In genomic region chr17:29356882-29357281, GRCm38 (mm10) we compare ENCODE assay signal across 9 mouse cellular contexts. TPM values are rescaled to one million over a fixed set of nuclear protein-coding genes. Genes with fewer than 3 reads are reported as not detected.
A peak's percentile ranks its signal among the peaks of the same experiment; 100 is the strongest.
DNase-seq lines count a peak whose midpoint lies in the region; ATAC-seq and TF ChIP-seq lines count a peak whose summit lies in the region.
"Had no signal": no experiment of that assay in that cellular context is flagged by ENCODE, and none has a peak within 500 bp of the region (broad histone marks: within the 10 kb centered on the region; RNA-seq: fewer than 3 reads in every experiment).

No protein-coding gene starts in this region.

- H3K4me1 ChIP-seq in heart, embryonic 13.5 days: peaks cover 33% of the 10 kb centered on the region
- H3K4me1 ChIP-seq in ES-E14 (ENCODE audit: control insufficient read depth in 2 of 2, insufficient read depth in 2 of 2, low read length in 2 of 2, poor library complexity in 1 of 2): peaks cover 2 to 11% of the 10 kb centered on the region in 2 experiments; a peak in 1 of 4 replicates
- H3K4me1 ChIP-seq in hindbrain, embryonic 12.5 days: peaks cover 28% of the 10 kb centered on the region
- peaks cover 28% of the 10 kb centered on the region for H3K4me1 ChIP-seq in midbrain, embryonic 11.5 days (ENCODE audit: control insufficient read depth, insufficient read depth, low read length)

- H3K36me3 ChIP-seq in heart, embryonic 13.5 days: no peaks in the 10 kb centered on the region
- no peaks in the 10 kb centered on the region for H3K36me3 ChIP-seq in ES-E14 (ENCODE audit: control insufficient read depth, insufficient read depth, low read length, poor library complexity, severe bottlenecking)
- H3K36me3 ChIP-seq in hindbrain, embryonic 12.5 days: no peaks in the 10 kb centered on the region
- no peaks in the 10 kb centered on the region for H3K36me3 ChIP-seq in midbrain, embryonic 11.5 days (ENCODE audit: control insufficient read depth, insufficient read depth, low read length)

- no peak for DNase-seq in heart, postnatal 4 days
- DNase-seq in ES-E14 (ENCODE audit: low read depth, low spot score): no peak
- peak; percentile 89 for DNase-seq in midbrain, embryonic 11.5 days (ENCODE audit: low spot score, missing footprints)
- DNase-seq in adipocyte (ENCODE audit: low spot score): no peak
- DNase-seq in thymus, postnatal 4 days: no peak
- DNase-seq in cerebellum, postnatal 25 days: no peak
- DNase-seq: right cerebral cortex, adult 18-20 months had no signal

- H3K9me3 ChIP-seq in heart, embryonic 13.5 days: no peaks in the 10 kb centered on the region
- no peaks in the 10 kb centered on the region for H3K9me3 ChIP-seq in ES-E14 (ENCODE audit: control insufficient read depth, insufficient read depth, low read depth, low read length)
- H3K9me3 ChIP-seq in hindbrain, embryonic 12.5 days (replicated peaks): no peaks in the 10 kb centered on the region
- no peaks in the 10 kb centered on the region for H3K9me3 ChIP-seq in midbrain, embryonic 11.5 days (ENCODE audit: control insufficient read depth, low read length)

- H3K9ac ChIP-seq in heart, embryonic 13.5 days: peak overlapping the region; percentile 75
- no peak overlapping the region; the same call in 1 of the 2 replicates for H3K9ac ChIP-seq in ES-E14 (ENCODE audit: insufficient read depth, low read depth, low read length, poor library complexity, severe bottlenecking)
- peak overlapping the region; percentile 56 for H3K9ac ChIP-seq in hindbrain, embryonic 12.5 days
- peak overlapping the region; percentile 77 for H3K9ac ChIP-seq in midbrain, embryonic 11.5 days (ENCODE audit: low read length)

- peak overlapping the region; percentile 75 for H3K4me2 ChIP-seq in heart, embryonic 13.5 days
- peak overlapping the region; percentile 55 for H3K4me2 ChIP-seq in hindbrain, embryonic 12.5 days (replicated peaks)
- H3K4me2 ChIP-seq in midbrain, embryonic 11.5 days: peak overlapping the region; percentile 70

- H3K4me3 ChIP-seq in heart, embryonic 13.5 days: peak overlapping the region; percentile 49
- peak overlapping the region; percentile 47 to 66 for H3K4me3 ChIP-seq in ES-E14 (ENCODE audit: insufficient read depth in 1 of 2, low read depth in 1 of 2, low read length in 2 of 2, poor library complexity in 1 of 2, severe bottlenecking in 1 of 2)
- peak overlapping the region; percentile 32 for H3K4me3 ChIP-seq in hindbrain, embryonic 12.5 days
- H3K4me3 ChIP-seq in midbrain, embryonic 11.5 days (ENCODE audit: low read depth, low read length): peak overlapping the region; percentile 30

- in situ Hi-C loops in ES-E14 (cut with MboI; ENCODE audit: low sequenced_read_pairs in 2 of 2, unreplicated experiment in 2 of 2): no loop called here

- 11% methylated on average over 9 of the region's 9 CpGs for WGBS in heart, embryonic 13.5 days
- 3% methylated on average over 9 of the region's 9 CpGs for WGBS in hindbrain, embryonic 12.5 days
- WGBS in midbrain, embryonic 11.5 days: under 1% methylated on average over 9 of the region's 9 CpGs

- ATAC-seq in heart, embryonic 13.5 days (ENCODE audit: extremely low read depth, insufficient number of reproducible peaks, low FRiP score, low TSS enrichment): no peak
- ATAC-seq in hindbrain, embryonic 12.5 days (ENCODE audit: low FRiP score): peak; percentile 57
- ATAC-seq in midbrain, embryonic 11.5 days (ENCODE audit: low FRiP score): peak; percentile 54

- H3K27me3 ChIP-seq in heart, embryonic 13.5 days (replicated peaks): no peaks in the 10 kb centered on the region
- H3K27me3 ChIP-seq in hindbrain, embryonic 12.5 days: no peaks in the 10 kb centered on the region
- H3K27me3 ChIP-seq in midbrain, embryonic 11.5 days (ENCODE audit: control insufficient read depth, insufficient read depth, low read length): no peaks in the 10 kb centered on the region

- peak overlapping the region; percentile 99 for H3K27ac ChIP-seq in heart, embryonic 13.5 days (replicated peaks)
- no peak overlapping the region for H3K27ac ChIP-seq in ES-E14 (ENCODE audit: insufficient read depth, low read depth, low read length, poor library complexity, severe bottlenecking)
- H3K27ac ChIP-seq in hindbrain, embryonic 12.5 days: peak overlapping the region; percentile 98
- peak overlapping the region; percentile 100 for H3K27ac ChIP-seq in midbrain, embryonic 11.5 days (ENCODE audit: low read depth, low read length)

TF ChIP-seq in ES-E14, 5 proteins besides CTCF, POLR2A, EP300 and RAD21:
- no peak for TF ChIP-seq CHD2 (IDR thresholded peaks at IDR 0.05; ENCODE audit: low read depth, low read length)
- TF ChIP-seq ZNF384 (IDR thresholded peaks at IDR 0.05; ENCODE audit: low read depth, low read length): no peak
- no peak for TF ChIP-seq MAFK (IDR thresholded peaks at IDR 0.05; ENCODE audit: insufficient read depth, low read depth, low read length)
- TF ChIP-seq HCFC1 (IDR thresholded peaks at IDR 0.05; ENCODE audit: borderline replicate concordance, insufficient read depth, low read length): no peak
- TF ChIP-seq ZC3H11A (IDR thresholded peaks at IDR 0.05; ENCODE audit: borderline replicate concordance, low read depth, low read length): no peak

RNA-seq across cellular contexts. Expression of gene Fgd2, which starts 3.8 kb away (rescaled TPM):
- polyA plus RNA-seq in heart, embryonic 13.5 days (2015; fragmentation: Nextera tagmentation; extraction: Ambion mirVana): 3.4 and 3.8 TPM in 2 replicates
- total RNA-seq in heart, postnatal 4 days (2021): 1 to 10 TPM; 2.1 to 2.8 TPM
- total RNA-seq in ES-E14 (2012; rRNA removed): 1.9 and 3.8 TPM in 2 replicates
- polyA plus RNA-seq in hindbrain, embryonic 12.5 days (2016; fragmentation: Nextera tagmentation; extraction: Ambion mirVana): 4.3 and 7.0 TPM in 2 replicates
- polyA plus RNA-seq in midbrain, embryonic 11.5 days (2014; fragmentation: Nextera tagmentation; extraction: Ambion mirVana): 2.2 and 2.4 TPM in 2 replicates

RNA-seq across cellular contexts. Expression of gene Mtch1, which starts 9.1 kb away (rescaled TPM):
- polyA plus RNA-seq in heart, embryonic 13.5 days (2015; fragmentation: Nextera tagmentation; extraction: Ambion mirVana): 276 and 287 TPM in 2 replicates
- 100 to 1,000 TPM; 358 to 374 TPM for total RNA-seq in heart, postnatal 4 days (2021)
- total RNA-seq in ES-E14 (2012; rRNA removed): 187 and 217 TPM in 2 replicates
- 438 and 466 TPM in 2 replicates for polyA plus RNA-seq in hindbrain, embryonic 12.5 days (2016; fragmentation: Nextera tagmentation; extraction: Ambion mirVana)
- polyA plus RNA-seq in midbrain, embryonic 11.5 days (2014; fragmentation: Nextera tagmentation; extraction: Ambion mirVana): 348 and 375 TPM in 2 replicates

RNA-seq across cellular contexts. Expression of gene Pi16, which starts 39.4 kb away (rescaled TPM):
- polyA plus RNA-seq in heart, embryonic 13.5 days (2015; fragmentation: Nextera tagmentation; extraction: Ambion mirVana): 1.9 and 2.4 TPM in 2 replicates
- 10 to 100 TPM in 1 of 2 experiments, 1 to 10 TPM in 1; 8.8 to 10.2 TPM for total RNA-seq in heart, postnatal 4 days (2021)
- 0.37 and 0.71 TPM in 2 replicates for total RNA-seq in ES-E14 (2012; rRNA removed)
- polyA plus RNA-seq in hindbrain, embryonic 12.5 days (2016; fragmentation: Nextera tagmentation; extraction: Ambion mirVana): 0.97 and 1.2 TPM in 2 replicates
- 0.56 and 0.57 TPM in 2 replicates for polyA plus RNA-seq in midbrain, embryonic 11.5 days (2014; fragmentation: Nextera tagmentation; extraction: Ambion mirVana)
